In genomic region chr7:38061060-38061970, GRCm38 (mm10) we compare ENCODE assay signal across 8 mouse cellular contexts. TPM values are rescaled to one million over a fixed set of nuclear protein-coding genes. Genes with fewer than 3 reads are reported as not detected.
DNase-seq lines count a peak whose midpoint lies in the region; ATAC-seq and TF ChIP-seq lines count a peak whose summit lies in the region.

No protein-coding gene starts in this region.

- TF ChIP-seq CTCF in bone marrow macrophage, adult 2 months (IDR thresholded peaks at IDR 0.05; ENCODE audit: low read depth, low read length), result peak; percentile 80
- TF ChIP-seq CTCF in midbrain, postnatal 0 days (IDR thresholded peaks at IDR 0.05), result peak; percentile 88

- H3K4me3 ChIP-seq in bone marrow macrophage, adult 2 months (ENCODE audit: insufficient read depth, low read length), result peak overlapping the region; percentile 55
- peak overlapping the region; percentile 57 for H3K4me3 ChIP-seq in embryonic facial prominence, embryonic 15.5 days (replicated peaks)
- peak overlapping the region; percentile 51 for H3K4me3 ChIP-seq in limb, embryonic 14.5 days (replicated peaks; ENCODE audit: low read length)
- H3K4me3 ChIP-seq in midbrain, postnatal 0 days (ENCODE audit: low read depth, low read length), result peak overlapping the region; percentile 58

- ATAC-seq in embryonic facial prominence, embryonic 15.5 days (ENCODE audit: insufficient number of reproducible peaks, low FRiP score, low TSS enrichment, low read depth), result peak; percentile 93
- ATAC-seq in limb, embryonic 14.5 days (ENCODE audit: low FRiP score, low read depth), result peak; percentile 88
- peak; percentile 88 for ATAC-seq in midbrain, postnatal 0 days (ENCODE audit: low FRiP score)

- H3K36me3 ChIP-seq in embryonic facial prominence, embryonic 15.5 days, result no peaks in the 10 kb centered on the region
- H3K36me3 ChIP-seq in limb, embryonic 14.5 days (ENCODE audit: control insufficient read depth, insufficient read depth, low read length), result no peaks in the 10 kb centered on the region
- no peaks in the 10 kb centered on the region for H3K36me3 ChIP-seq in midbrain, postnatal 0 days (ENCODE audit: insufficient read depth, low read length)

- no peak for TF ChIP-seq POLR2A in bone marrow macrophage, adult 2 months (IDR thresholded peaks at IDR 0.05; ENCODE audit: borderline replicate concordance, low read depth, low read length)
- TF ChIP-seq POLR2A in limb, embryonic 14.5 days (IDR thresholded peaks at IDR 0.05; ENCODE audit: borderline replicate concordance, extremely low read depth, insufficient read depth, insufficient read length), result no peak

- 1% methylated on average over 57 of the region's 57 CpGs for WGBS in embryonic facial prominence, embryonic 15.5 days
- WGBS in limb, embryonic 14.5 days, result 3% methylated on average over 41 of the region's 57 CpGs
- 1% methylated on average over 57 of the region's 57 CpGs for WGBS in midbrain, postnatal 0 days

- H3K4me1 ChIP-seq in bone marrow macrophage, adult 2 months (ENCODE audit: control insufficient read depth, insufficient read depth, low read length), result peaks cover 5% of the 10 kb centered on the region; the same call in 1 of the 2 replicates
- peaks cover 5% of the 10 kb centered on the region; the same call in 1 of the 2 replicates for H3K4me1 ChIP-seq in embryonic facial prominence, embryonic 15.5 days
- H3K4me1 ChIP-seq in limb, embryonic 14.5 days (ENCODE audit: control insufficient read depth, insufficient read depth, low read length), result peaks cover 2% of the 10 kb centered on the region; the same call in 1 of the 2 replicates
- H3K4me1 ChIP-seq in midbrain, postnatal 0 days (ENCODE audit: insufficient read depth, low read length), result peaks cover 3% of the 10 kb centered on the region; the same call in 1 of the 2 replicates

- no peaks in the 10 kb centered on the region; the same call in 1 of the 2 replicates for H3K27me3 ChIP-seq in embryonic facial prominence, embryonic 15.5 days
- H3K27me3 ChIP-seq in limb, embryonic 14.5 days (ENCODE audit: control insufficient read depth, insufficient read depth, low read length), result no peaks in the 10 kb centered on the region
- H3K27me3 ChIP-seq in midbrain, postnatal 0 days (ENCODE audit: insufficient read depth, low read length), result no peaks in the 10 kb centered on the region

- H3K4me2 ChIP-seq in embryonic facial prominence, embryonic 15.5 days (replicated peaks), result peak overlapping the region; percentile 82
- H3K4me2 ChIP-seq in limb, embryonic 14.5 days (replicated peaks; ENCODE audit: low read depth, low read length, severe bottlenecking), result peak overlapping the region; percentile 84
- H3K4me2 ChIP-seq in midbrain, postnatal 0 days (ENCODE audit: low read depth, low read length, poor library complexity, severe bottlenecking), result peak overlapping the region; percentile 71

- H3K9ac ChIP-seq in embryonic facial prominence, embryonic 15.5 days, result peak overlapping the region; percentile 57
- peak overlapping the region; percentile 66 for H3K9ac ChIP-seq in limb, embryonic 14.5 days (ENCODE audit: low read depth, low read length, severe bottlenecking)
- H3K9ac ChIP-seq in midbrain, postnatal 0 days (replicated peaks; ENCODE audit: low read length, poor library complexity, severe bottlenecking), result peak overlapping the region; percentile 81

- H3K9me3 ChIP-seq in embryonic facial prominence, embryonic 15.5 days (replicated peaks), result no peaks in the 10 kb centered on the region
- H3K9me3 ChIP-seq in limb, embryonic 14.5 days (ENCODE audit: control insufficient read depth, low read length), result no peaks in the 10 kb centered on the region
- no peaks in the 10 kb centered on the region for H3K9me3 ChIP-seq in midbrain, postnatal 0 days (ENCODE audit: low read length)

- H3K27ac ChIP-seq in bone marrow macrophage, adult 2 months (ENCODE audit: insufficient read depth, low read depth, low read length), result no peak overlapping the region
- H3K27ac ChIP-seq in embryonic facial prominence, embryonic 15.5 days (replicated peaks), result 0 out of 2 replicates have a peak overlapping the region, but pooled peaks have one; percentile 39
- peak overlapping the region; percentile 28; the same call in 1 of the 2 replicates for H3K27ac ChIP-seq in limb, embryonic 14.5 days (replicated peaks; ENCODE audit: low read depth, low read length)
- H3K27ac ChIP-seq in midbrain, postnatal 0 days (ENCODE audit: low read depth, low read length), result peak overlapping the region; percentile 62

- peak; percentile 90 for DNase-seq in A20 (ENCODE audit: low read depth, low spot score)
- DNase-seq in heart, adult 9 months (ENCODE audit: low spot score in 2 of 2), result peak; percentile 83 to 84
- peak; percentile 87 for DNase-seq in kidney, adult 9 months
- DNase-seq in limb, embryonic 14.5 days (ENCODE audit: low spot score), result peak; percentile 87
- peak; percentile 94 for DNase-seq in midbrain, postnatal 0 days (ENCODE audit: low spot score)
- DNase-seq in spleen, postnatal 10 days (ENCODE audit: low spot score in 2 of 2), result peak; percentile 80 to 86

RNA-seq across cellular contexts. Expression of gene Uri1, which starts 38.0 kb away (rescaled TPM):
- polyA plus RNA-seq in bone marrow macrophage, adult 2 months (2012; ENCODE audit: insufficient read depth, insufficient read length, missing spikeins), result 21.0 and 21.1 TPM in 2 replicates
- polyA plus RNA-seq in embryonic facial prominence, embryonic 15.5 days (2015; fragmentation: Nextera tagmentation; extraction: Ambion mirVana), result 40.2 and 40.8 TPM in 2 replicates
- 22.7 and 29.0 TPM in 2 replicates for polyA plus RNA-seq in limb, embryonic 14.5 days (2012; rRNA removed)
- 42.6 and 43.4 TPM in 2 replicates for polyA plus RNA-seq in limb, embryonic 14.5 days (2014; fragmentation: Nextera tagmentation; extraction: Ambion mirVana)
- total RNA-seq in midbrain, postnatal 0 days (2014; rRNA removed), result 31.7 and 38.2 TPM in 2 replicates
- 36.1 and 38.4 TPM in 2 replicates for polyA plus RNA-seq in midbrain, postnatal 0 days (2015; fragmentation: Nextera tagmentation; extraction: Ambion mirVana)

RNA-seq across cellular contexts. Expression of gene Ccne1, which starts 46.0 kb away (rescaled TPM):
- 7.0 and 10.2 TPM in 2 replicates for polyA plus RNA-seq in bone marrow macrophage, adult 2 months (2012; ENCODE audit: insufficient read depth, insufficient read length, missing spikeins)
- 59.9 and 62.3 TPM in 2 replicates for polyA plus RNA-seq in embryonic facial prominence, embryonic 15.5 days (2015; fragmentation: Nextera tagmentation; extraction: Ambion mirVana)
- 59.9 and 66.6 TPM in 2 replicates for polyA plus RNA-seq in limb, embryonic 14.5 days (2012; rRNA removed)
- 67.8 and 71.8 TPM in 2 replicates for polyA plus RNA-seq in limb, embryonic 14.5 days (2014; fragmentation: Nextera tagmentation; extraction: Ambion mirVana)
- total RNA-seq in midbrain, postnatal 0 days (2014; rRNA removed), result 9.5 and 11.4 TPM in 2 replicates
- 13.2 and 13.4 TPM in 2 replicates for polyA plus RNA-seq in midbrain, postnatal 0 days (2015; fragmentation: Nextera tagmentation; extraction: Ambion mirVana)
